Mouse (Mus musculus) heart, embryonic 15.5 days (tissue): ENCODE measurements around the gene Raf1. TPM values are rescaled to one million over a fixed set of nuclear protein-coding genes. Genes with fewer than 3 reads are reported as not detected.

Experiments
- ATAC-seq: fragments of 200-750 bp; cut with Nextera tagmentation; replicated peaks from 2 replicates; pipeline ENCODE4 v1.8.0; 2017; ENCODE audit warnings: low read depth, moderate TSS enrichment; ENCODE audit not compliant: insufficient number of reproducible peaks, insufficient read depth, low FRiP score
- H3K27ac ChIP-seq: fragments of 300-500 bp; sonication (generic); 2 replicates; pipeline ENCODE4 v1.5.1; 2015; ENCODE audit warnings: mild to moderate bottlenecking, inconsistent platforms
- H3K27me3 ChIP-seq: fragments of 300-500 bp; sonication (generic); 2 replicates; pipeline ENCODE4 v1.6.1; 2015; ENCODE audit warnings: inconsistent platforms
- H3K36me3 ChIP-seq: fragments of 300-500 bp; sonication (generic); 2 replicates; pipeline ENCODE4 v1.6.1; 2015; ENCODE audit warnings: mild to moderate bottlenecking, inconsistent platforms
- H3K4me1 ChIP-seq: fragments of 300-500 bp; sonication (generic); replicated peaks from 2 replicates; pipeline ENCODE4 v1.6.1; 2015; ENCODE audit warnings: inconsistent platforms
- H3K4me2 ChIP-seq: fragments of 300-500 bp; sonication (generic); 2 replicates; pipeline ENCODE4 v1.6.1; 2015; ENCODE audit warnings: inconsistent platforms, mild to moderate bottlenecking, moderate library complexity
- H3K4me3 ChIP-seq: fragments of 300-500 bp; sonication (generic); 2 replicates; pipeline ENCODE4 v1.5.1; 2015; ENCODE audit warnings: mild to moderate bottlenecking, inconsistent platforms
- H3K9ac ChIP-seq: fragments of 300-500 bp; sonication (generic); 2 replicates; pipeline ENCODE4 v1.6.1; 2015; ENCODE audit warnings: mild to moderate bottlenecking, inconsistent platforms
- H3K9me3 ChIP-seq: fragments of 300-500 bp; sonication (generic); replicated peaks from 2 replicates; pipeline ENCODE4 v1.6.1; 2016; ENCODE audit warnings: inconsistent platforms
- WGBS: fragments of 180-500 bp; shearing (Covaris S2); methylation state at CpG from one replicate; pipeline ENCODE4 v1.1.7; 2015; ENCODE audit warnings: mixed read lengths; 5-methylcytosine and 5-hydroxymethylcytosine counted together
- polyA plus RNA-seq: library from polyadenylated mRNA; unstranded; fragments of >200 nt; fragmentation: Nextera tagmentation; extraction: Ambion mirVana; gene quantifications from 2 replicates; pipeline ENCODE4 v1.2.1, GENCODE M21; 2015

Raf1 gene
- polyA plus RNA-seq, 1 experiment from 2014 or later: 90.7 TPM

DNA sequence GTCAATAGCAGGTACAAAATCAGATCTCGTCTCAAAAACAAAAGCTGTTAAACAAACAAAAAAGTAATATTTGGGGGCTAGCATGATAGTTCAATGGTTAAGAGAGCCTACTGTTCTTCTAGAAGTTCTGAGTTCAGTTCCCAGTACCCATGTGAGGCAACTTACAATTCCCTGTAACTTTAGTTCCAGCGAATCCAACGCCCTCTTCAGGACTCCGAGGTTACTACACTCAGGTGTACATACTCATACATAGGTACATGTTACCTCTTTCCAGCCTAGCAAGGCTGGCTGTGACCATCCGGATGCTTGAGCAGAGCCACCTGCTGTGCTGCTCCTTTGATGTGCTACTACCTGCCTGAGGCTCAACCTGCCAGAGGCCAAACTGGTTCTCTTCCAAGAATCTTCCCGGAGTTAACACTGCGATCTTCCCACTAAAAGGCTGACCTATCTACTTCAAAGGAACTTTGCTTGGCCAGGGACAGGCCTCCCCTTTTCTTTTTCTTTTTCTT is 20.3 kb upstream of the Raf1 start:
- ATAC-seq: no peak
- H3K4me1 ChIP-seq: peaks cover 43% of the 10 kb centered on the region
- WGBS: 84% methylated on average over 7 of the region's 7 CpGs

GRCm38 (mm10) chr6:115695124-115695523 is 18.7 kb upstream of the Raf1 start:
- H3K9ac ChIP-seq: peak overlapping the region; percentile 62
- H3K27ac ChIP-seq: peak overlapping the region; percentile 99
- H3K4me2 ChIP-seq: peak overlapping the region; percentile 62
- H3K27me3 ChIP-seq: no peaks in the 10 kb centered on the region
- 14% methylated on average over 7 of the region's 7 CpGs for WGBS
- H3K36me3 ChIP-seq: no peaks in the 10 kb centered on the region
- H3K9me3 ChIP-seq: no peaks in the 10 kb centered on the region
- ATAC-seq: peak; percentile 91
- H3K4me3 ChIP-seq: 0 out of 2 replicates have a peak overlapping the region, but pooled peaks have one; percentile 20
- peaks cover 43% of the 10 kb centered on the region for H3K4me1 ChIP-seq

More for the DNA sequence above, 20.3 kb upstream of the Raf1 start:
- Histone ChIP-seq H3K9ac (no peak overlapping the region), H3K4me2 (no peak overlapping the region), H3K4me3 (no peak overlapping the region), H3K27ac (peak overlapping the region; percentile 99), H3K36me3 (no peaks in the 10 kb centered on the region), H3K9me3 (no peaks in the 10 kb centered on the region), H3K27me3 (no peaks in the 10 kb centered on the region)

- peak overlapping the region; percentile 62 for H3K9ac ChIP-seq
These were observed 18.0 kb upstream of the Raf1 start for GRCm38 (mm10) chr6:115694441-115694842.

DNA sequence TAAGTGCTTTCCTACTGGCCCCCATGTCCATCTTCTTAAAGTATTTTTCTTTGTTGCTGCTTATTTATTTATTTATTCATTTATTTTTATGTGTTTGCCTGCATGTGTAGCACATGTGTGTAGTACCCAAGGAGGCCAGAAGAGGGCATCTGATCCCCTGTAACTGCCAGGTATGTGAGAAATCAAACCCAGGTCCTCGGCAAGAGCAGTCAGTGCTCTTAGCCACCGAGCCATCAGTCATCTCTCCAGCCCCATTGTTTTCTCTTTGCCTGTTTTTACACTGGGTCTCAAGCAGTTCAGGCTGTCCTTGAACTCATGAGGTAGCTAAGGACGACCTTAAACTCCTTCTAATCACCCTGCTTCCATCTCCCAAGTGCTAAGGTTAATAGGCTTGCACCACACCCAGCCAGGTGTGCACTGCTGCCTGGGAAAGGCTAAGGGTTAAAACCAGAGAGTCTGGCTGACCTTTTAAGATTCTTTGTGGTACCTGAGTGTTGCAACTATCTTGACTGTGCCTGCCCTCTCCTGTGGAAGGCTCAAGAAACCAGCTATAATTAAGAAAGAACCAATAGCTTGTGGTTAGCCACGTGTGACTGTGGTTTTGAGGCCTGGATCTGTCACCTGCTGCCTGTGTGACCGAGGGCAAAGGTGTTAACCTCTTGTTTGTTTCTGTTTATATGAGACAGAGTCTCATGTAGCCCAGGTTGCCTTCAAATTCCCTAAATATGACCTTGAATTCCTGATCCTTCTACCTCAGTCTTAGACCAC is 16.7 kb upstream of the Raf1 start:
- WGBS: 64% methylated on average over 5 of the region's 5 CpGs
- Histone ChIP-seq H3K27me3 (no peaks in the 10 kb centered on the region), H3K4me3 (no peak overlapping the region), H3K27ac (peak overlapping the region; percentile 99), H3K9me3 (no peaks in the 10 kb centered on the region), H3K4me2 (no peak overlapping the region), H3K36me3 (no peaks in the 10 kb centered on the region), H3K9ac (no peak overlapping the region), H3K4me1 (peaks cover 42% of the 10 kb centered on the region)
- no peak for ATAC-seq

More at GRCm38 (mm10) chr6:115694441-115694842, 18.0 kb upstream of the Raf1 start:
- Histone ChIP-seq H3K27ac (peak overlapping the region; percentile 99), H3K27me3 (no peaks in the 10 kb centered on the region), H3K4me3 (0 out of 2 replicates have a peak overlapping the region, but pooled peaks have one; percentile 20), H3K4me2 (peak overlapping the region; percentile 62), H3K9me3 (no peaks in the 10 kb centered on the region), H3K36me3 (no peaks in the 10 kb centered on the region), H3K4me1 (peaks cover 43% of the 10 kb centered on the region)
- WGBS: 21% methylated on average over 9 of the region's 9 CpGs
- ATAC-seq: peak; percentile 91

DNA sequence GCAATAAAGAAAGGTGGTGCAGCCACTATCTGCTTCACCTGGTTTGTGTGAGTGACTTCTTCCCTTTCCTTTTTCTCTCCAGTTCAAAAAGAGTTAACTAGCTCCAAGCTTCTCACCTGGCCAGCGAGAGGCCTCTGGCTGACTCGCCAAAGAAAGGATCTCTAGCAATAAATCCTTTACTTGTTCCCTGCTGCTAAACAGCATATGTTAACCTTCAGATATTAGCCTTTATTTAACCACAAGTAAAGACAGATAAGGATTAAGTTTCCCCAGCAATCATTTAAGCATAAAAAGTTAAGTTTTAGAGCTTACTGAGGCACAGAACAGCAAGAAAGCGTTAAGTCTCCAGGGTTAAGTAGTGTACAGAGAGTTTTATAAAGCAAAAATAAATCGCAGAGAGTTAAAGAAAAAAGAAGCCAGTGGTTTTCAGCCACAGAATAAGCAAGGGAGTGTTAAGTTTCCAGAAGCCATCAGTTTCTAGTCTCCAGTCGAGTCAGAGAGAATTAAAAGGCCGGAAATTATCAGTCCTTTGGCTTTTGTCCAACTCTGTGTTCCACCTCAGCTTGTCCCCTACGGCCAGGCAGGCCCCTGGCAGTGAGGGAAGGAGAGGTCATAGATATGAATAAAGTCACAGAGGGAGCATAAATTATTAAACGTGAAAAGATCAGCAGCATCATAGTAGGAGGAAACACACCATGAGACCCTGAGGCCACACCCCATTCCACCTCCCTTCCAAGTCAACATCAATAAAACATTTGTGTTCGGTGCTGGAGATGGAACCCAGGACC is 15.9 kb upstream of the Raf1 start:
- no peaks in the 10 kb centered on the region for H3K9me3 ChIP-seq
- H3K4me1 ChIP-seq: peaks cover 34% of the 10 kb centered on the region
- H3K27ac ChIP-seq: peak overlapping the region; percentile 99
- no peak overlapping the region for H3K9ac ChIP-seq
- no peak for ATAC-seq
- H3K4me3 ChIP-seq: no peak overlapping the region
- WGBS: 37% methylated on average over 9 of the region's 9 CpGs
- no peaks in the 10 kb centered on the region for H3K36me3 ChIP-seq
- H3K4me2 ChIP-seq: no peak overlapping the region
- no peaks in the 10 kb centered on the region for H3K27me3 ChIP-seq

- 71% methylated on average over 4 of the region's 4 CpGs for WGBS
- H3K4me1 ChIP-seq: peaks cover 19% of the 10 kb centered on the region
- H3K9me3 ChIP-seq: 0 out of 2 replicates have a peak, but pooled peaks cover 6% of the 10 kb centered on the region
- no peak overlapping the region for H3K27ac ChIP-seq
- H3K9ac ChIP-seq: no peak overlapping the region
- ATAC-seq: no peak
- no peaks in the 10 kb centered on the region for H3K36me3 ChIP-seq
- H3K4me3 ChIP-seq: no peak overlapping the region
- no peak overlapping the region for H3K4me2 ChIP-seq
- no peaks in the 10 kb centered on the region for H3K27me3 ChIP-seq
These were observed 13.7 kb upstream of the Raf1 start for GRCm38 (mm10) chr6:115690105-115690504.

GRCm38 (mm10) chr6:115688589-115688988 is 12.2 kb upstream of the Raf1 start:
- no peak for ATAC-seq
- Histone ChIP-seq H3K27ac (no peak overlapping the region), H3K27me3 (no peaks in the 10 kb centered on the region), H3K9me3 (0 out of 2 replicates have a peak, but pooled peaks cover 6% of the 10 kb centered on the region), H3K4me2 (no peak overlapping the region), H3K36me3 (no peaks in the 10 kb centered on the region), H3K4me1 (peaks cover 11% of the 10 kb centered on the region), H3K9ac (no peak overlapping the region), H3K4me3 (no peak overlapping the region)
- 77% methylated on average over 4 of the region's 4 CpGs for WGBS

GRCm38 (mm10) chr6:115687753-115688152 is 11.3 kb upstream of the Raf1 start:
- Histone ChIP-seq H3K4me2 (no peak overlapping the region), H3K9ac (no peak overlapping the region), H3K4me3 (no peak overlapping the region), H3K9me3 (0 out of 2 replicates have a peak, but pooled peaks cover 6% of the 10 kb centered on the region), H3K27ac (no peak overlapping the region), H3K4me1 (peaks cover 6% of the 10 kb centered on the region), H3K36me3 (no peaks in the 10 kb centered on the region), H3K27me3 (no peaks in the 10 kb centered on the region)
- no peak for ATAC-seq
- WGBS: 70% methylated on average over 3 of the region's 3 CpGs

- Histone ChIP-seq H3K9ac (no peak overlapping the region), H3K4me1 (0 out of 2 replicates have a peak, but pooled peaks cover 6% of the 10 kb centered on the region), H3K9me3 (0 out of 2 replicates have a peak, but pooled peaks cover 6% of the 10 kb centered on the region), H3K4me3 (no peak overlapping the region), H3K36me3 (no peaks in the 10 kb centered on the region), H3K4me2 (no peak overlapping the region), H3K27ac (no peak overlapping the region), H3K27me3 (no peaks in the 10 kb centered on the region)
- ATAC-seq: no peak
- 53% methylated on average over 11 of the region's 11 CpGs for WGBS
These were observed 8.6 kb upstream of the Raf1 start for GRCm38 (mm10) chr6:115684851-115685646.

GRCm38 (mm10) chr6:115684271-115684670 is 7.8 kb upstream of the Raf1 start:
- Histone ChIP-seq H3K9ac (no peak overlapping the region), H3K27ac (no peak overlapping the region), H3K27me3 (no peaks in the 10 kb centered on the region), H3K4me3 (no peak overlapping the region), H3K4me2 (no peak overlapping the region), H3K4me1 (0 out of 2 replicates have a peak, but pooled peaks cover 6% of the 10 kb centered on the region), H3K36me3 (no peaks in the 10 kb centered on the region), H3K9me3 (0 out of 2 replicates have a peak, but pooled peaks cover 6% of the 10 kb centered on the region)
- WGBS: 96% methylated on average over 2 of the region's 2 CpGs
- no peak for ATAC-seq
